Mouse (Mus musculus) thymus, adult 2 months (tissue): ENCODE data around the gene Hspb7.

Experiments
- CTCF ChIP-seq: fragments of 200-500 bp; IDR thresholded peaks from 2 replicates; pipeline ENCODE4 v1.5.1; 2012; ENCODE audit warnings: mild to moderate bottlenecking, control low read depth, low read length, moderate library complexity, borderline replicate concordance; ENCODE audit not compliant: control insufficient read depth, poor library complexity, insufficient read depth; ENCODE audit errors: extremely low read depth
- POLR2A ChIP-seq: fragments of 200-500 bp; IDR thresholded peaks from 2 replicates; pipeline ENCODE4 v1.6.1; 2012; ENCODE audit warnings: mild to moderate bottlenecking, low read length, control low read depth, moderate library complexity; ENCODE audit not compliant: control insufficient read depth, poor library complexity, insufficient read depth; ENCODE audit errors: extremely low read depth

DNA sequence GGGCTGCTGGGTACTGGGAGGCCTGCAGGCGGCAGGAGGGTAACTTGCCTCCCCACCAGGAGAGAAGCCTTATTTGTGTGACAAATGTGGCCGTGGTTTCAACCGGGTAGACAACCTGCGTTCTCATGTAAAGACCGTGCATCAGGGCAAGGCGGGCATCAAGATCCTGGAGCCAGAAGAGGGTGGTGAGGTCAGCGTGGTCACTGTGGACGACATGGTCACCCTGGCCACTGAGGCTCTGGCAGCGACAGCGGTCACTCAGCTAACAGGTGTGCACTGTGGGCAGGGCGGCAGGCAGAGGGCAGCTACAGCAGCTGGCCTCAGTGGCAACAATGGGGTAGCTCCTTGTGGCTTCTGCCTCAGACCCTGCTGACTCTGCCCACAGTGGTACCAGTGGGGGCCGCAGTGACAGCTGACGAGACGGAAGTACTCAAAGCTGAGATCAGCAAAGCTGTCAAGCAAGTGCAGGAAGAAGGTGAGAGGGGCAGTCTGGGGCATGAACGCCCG lies 45.8 kb downstream of the Hspb7 start:
- TF ChIP-seq POLR2A (no peak), CTCF (no peak)
